Mouse (Mus musculus): Measurements from ENCODE around the gene Slc12a1.
A peak's percentile ranks its signal among the peaks of the same experiment; 100 is the strongest.
"Not testable (repeated sequence)": the region's sequence is repeated elsewhere in the genome, so short reads cannot be mapped to it uniquely, and the experiment has no call there.

The Slc12a1 gene

DNA sequence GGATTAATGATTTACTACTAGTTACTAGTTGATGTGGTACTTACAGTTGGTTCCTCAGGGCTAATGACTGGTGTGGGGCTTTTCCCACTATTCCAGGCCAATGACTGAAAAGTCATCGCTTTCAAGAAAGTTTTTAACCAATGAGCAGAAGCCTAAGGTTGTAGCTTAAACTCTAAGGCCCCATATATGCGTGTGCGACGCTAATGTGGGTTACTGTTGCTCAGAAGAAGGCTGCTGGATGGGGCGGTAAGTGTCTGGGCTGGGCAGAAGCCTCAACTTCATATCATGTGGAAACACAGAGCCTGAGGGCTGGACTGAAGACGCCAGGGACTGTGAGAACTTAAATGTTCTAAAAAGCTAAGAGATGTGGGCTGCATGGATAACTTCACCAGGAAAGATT lies at the start of gene Slc12a1:
TSS of gene Slc12a1 (plus strand) at position 118 of the 400 bp plus-strand sequence.
- Histone ChIP-seq H3K36me3 (ENCODE audit: insufficient read depth, low read length) (no peaks in the 10 kb centered on the region), H3K9me3 (ENCODE audit: low read length) (no peaks in the 10 kb centered on the region), H3K4me1 (replicated peaks; ENCODE audit: low read depth, low read length) (peaks cover 23% of the 10 kb centered on the region), H3K27me3 (ENCODE audit: insufficient read depth, low read length) (peaks cover 26% of the 10 kb centered on the region), H3K4me3 (replicated peaks; ENCODE audit: low read length) (no peak within 1 kb of the TSS)
- TF ChIP-seq POU5F1 (IDR thresholded peaks at IDR 0.05; ENCODE audit: borderline replicate concordance, low read length) (no peak), CTCF (conservative IDR thresholded peaks at IDR 0.05; ENCODE audit: low read length) (no peak), NANOG (IDR thresholded peaks at IDR 0.05; ENCODE audit: borderline replicate concordance, low read length) (no peak)

- Histone ChIP-seq H3K36me3 (ENCODE audit: insufficient read depth, low read length) (peaks cover 85% of the 10 kb centered on the region), H3K9me3 (ENCODE audit: low read length) (peaks cover 61% of the 10 kb centered on the region)
- not testable (repeated sequence) for H3K4me1 ChIP-seq (replicated peaks; ENCODE audit: low read depth, low read length); H3K4me3 ChIP-seq (replicated peaks; ENCODE audit: low read length); H3K27me3 ChIP-seq (ENCODE audit: insufficient read depth, low read length)
Observed at GRCm38 (mm10) chr2:125104491-125104890, 47.8 kb upstream of the Slc12a1 start.

DNA sequence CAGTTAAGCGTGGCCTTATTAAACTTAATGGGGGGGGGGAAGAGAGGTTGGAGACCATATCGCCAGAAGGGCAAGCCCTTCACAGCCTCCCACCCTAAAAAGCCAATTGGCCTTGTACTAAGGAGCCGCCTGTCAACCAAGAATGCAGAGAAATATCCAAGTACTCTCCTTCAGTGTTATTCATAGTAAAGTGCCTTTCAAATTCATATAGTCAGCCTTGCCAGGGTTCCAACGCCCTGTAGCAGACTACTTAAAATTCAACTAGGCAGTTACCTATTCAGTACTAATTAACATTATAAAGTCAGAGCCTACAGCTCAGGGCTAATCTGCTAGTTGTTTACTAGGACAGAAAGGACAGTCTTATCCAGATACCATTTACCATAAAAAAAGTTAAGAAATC lies 45.8 kb upstream of the Slc12a1 start:
- H3K36me3 ChIP-seq (ENCODE audit: insufficient read depth, low read length), result peaks cover 85% of the 10 kb centered on the region
- not testable (repeated sequence) for H3K4me1 ChIP-seq (replicated peaks; ENCODE audit: low read depth, low read length); H3K4me3 ChIP-seq (replicated peaks; ENCODE audit: low read length); H3K27me3 ChIP-seq (ENCODE audit: insufficient read depth, low read length)
- peaks cover 62% of the 10 kb centered on the region for H3K9me3 ChIP-seq (ENCODE audit: low read length)

GRCm38 (mm10) chr2:125119381-125120110 lies 32.8 kb upstream of the Slc12a1 start:
- peak overlapping the region; percentile 35; the same call in 1 of the 2 replicates for H3K4me3 ChIP-seq (replicated peaks; ENCODE audit: low read length)
- TF ChIP-seq POU5F1 (IDR thresholded peaks at IDR 0.05; ENCODE audit: borderline replicate concordance, low read length) (peak; percentile 96), CTCF (conservative IDR thresholded peaks at IDR 0.05; ENCODE audit: low read length) (no peak), NANOG (IDR thresholded peaks at IDR 0.05; ENCODE audit: borderline replicate concordance, low read length) (no peak; the same call in 1 of the 2 replicates)
- H3K36me3 ChIP-seq (ENCODE audit: insufficient read depth, low read length), result peaks cover 42% of the 10 kb centered on the region
- peaks cover 51% of the 10 kb centered on the region for H3K4me1 ChIP-seq (replicated peaks; ENCODE audit: low read depth, low read length)
- H3K9me3 ChIP-seq (ENCODE audit: low read length), result no peaks in the 10 kb centered on the region
- no peaks in the 10 kb centered on the region for H3K27me3 ChIP-seq (ENCODE audit: insufficient read depth, low read length)

DNA sequence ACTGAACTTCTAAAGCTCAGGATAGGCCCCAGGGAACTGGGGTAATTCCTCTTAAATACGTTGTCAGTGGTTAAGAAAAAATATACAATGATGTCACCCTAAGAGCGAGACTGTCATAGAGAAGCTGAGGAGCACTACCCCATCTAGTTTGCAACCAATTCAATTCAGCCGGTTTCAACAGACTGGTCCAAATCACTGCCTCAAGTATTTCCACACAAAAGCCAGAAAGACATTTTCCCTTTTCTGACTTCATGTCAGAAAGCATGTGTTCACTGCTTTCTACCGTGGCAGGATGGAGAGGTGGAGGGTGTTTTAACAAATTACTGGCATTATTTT lies 30.0 kb upstream of the Slc12a1 start:
- Histone ChIP-seq H3K4me3 (replicated peaks; ENCODE audit: low read length) (peak overlapping the region; percentile 87), H3K36me3 (ENCODE audit: insufficient read depth, low read length) (peaks cover 19% of the 10 kb centered on the region; the same call in 1 of the 2 replicates), H3K4me1 (replicated peaks; ENCODE audit: low read depth, low read length) (peaks cover 66% of the 10 kb centered on the region), H3K9me3 (ENCODE audit: low read length) (no peaks in the 10 kb centered on the region), H3K27me3 (ENCODE audit: insufficient read depth, low read length) (no peaks in the 10 kb centered on the region)
- TF ChIP-seq CTCF (conservative IDR thresholded peaks at IDR 0.05; ENCODE audit: low read length) (no peak), NANOG (IDR thresholded peaks at IDR 0.05; ENCODE audit: borderline replicate concordance, low read length) (no peak), POU5F1 (IDR thresholded peaks at IDR 0.05; ENCODE audit: borderline replicate concordance, low read length) (no peak)

DNA sequence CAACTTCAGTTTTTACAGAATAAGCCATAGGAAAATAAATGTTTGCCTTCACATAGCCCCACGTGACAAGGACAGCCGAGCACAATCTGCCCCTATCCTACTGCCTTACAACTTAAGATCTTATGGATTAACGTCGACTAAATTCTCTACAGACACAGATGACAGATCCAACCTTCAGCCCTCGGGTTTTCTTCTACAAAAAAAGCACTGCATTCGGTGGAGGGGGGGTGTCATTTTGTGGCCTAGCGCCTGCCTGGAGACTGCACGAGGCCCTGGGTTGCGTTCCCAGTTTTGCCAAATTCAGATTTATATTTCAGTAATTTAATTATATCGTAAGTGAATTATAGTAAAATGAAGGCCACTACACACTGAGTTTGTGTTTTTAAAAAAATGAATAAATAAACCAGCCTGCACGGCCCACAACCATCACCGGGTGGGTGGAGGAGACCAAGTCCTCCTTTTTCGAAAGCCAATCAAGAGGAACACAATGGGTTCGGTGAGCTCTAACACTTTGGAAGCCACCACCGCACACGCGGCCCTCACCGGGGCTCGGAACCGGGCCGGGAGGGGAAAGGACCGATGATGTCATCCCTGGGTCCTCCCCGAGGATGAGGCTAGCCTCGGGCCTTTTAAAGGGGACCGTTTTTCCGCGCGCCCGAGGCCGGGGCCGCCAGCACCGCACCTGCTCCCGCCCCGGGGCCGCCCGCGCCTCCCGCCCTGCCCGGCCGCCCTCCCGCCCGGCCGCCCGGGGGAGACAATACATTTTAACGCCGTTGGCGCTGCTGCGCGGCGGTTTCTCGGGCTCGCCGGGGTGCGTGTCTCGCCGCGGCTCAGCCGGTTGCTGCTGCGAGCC lies 29.5 kb upstream of the Slc12a1 start:
- Histone ChIP-seq H3K4me1 (replicated peaks; ENCODE audit: low read depth, low read length) (peaks cover 66% of the 10 kb centered on the region), H3K9me3 (ENCODE audit: low read length) (no peaks in the 10 kb centered on the region), H3K27me3 (ENCODE audit: insufficient read depth, low read length) (no peaks in the 10 kb centered on the region), H3K4me3 (replicated peaks; ENCODE audit: low read length) (peak overlapping the region; percentile 87), H3K36me3 (ENCODE audit: insufficient read depth, low read length) (peaks cover 19% of the 10 kb centered on the region; the same call in 1 of the 2 replicates)
- TF ChIP-seq POU5F1 (IDR thresholded peaks at IDR 0.05; ENCODE audit: borderline replicate concordance, low read length), result no peak
- TF ChIP-seq NANOG (IDR thresholded peaks at IDR 0.05; ENCODE audit: borderline replicate concordance, low read length), result no peak
- no peak for TF ChIP-seq CTCF (conservative IDR thresholded peaks at IDR 0.05; ENCODE audit: low read length)

- H3K4me1 ChIP-seq (replicated peaks; ENCODE audit: low read depth, low read length), result peaks cover 62% of the 10 kb centered on the region
- TF ChIP-seq POU5F1 (IDR thresholded peaks at IDR 0.05; ENCODE audit: borderline replicate concordance, low read length) (no peak), CTCF (conservative IDR thresholded peaks at IDR 0.05; ENCODE audit: low read length) (no peak), NANOG (IDR thresholded peaks at IDR 0.05; ENCODE audit: borderline replicate concordance, low read length) (no peak)
- no peaks in the 10 kb centered on the region for H3K27me3 ChIP-seq (ENCODE audit: insufficient read depth, low read length)
- H3K4me3 ChIP-seq (replicated peaks; ENCODE audit: low read length), result peak within 1 kb of the TSS; percentile 87
- peaks cover 19% of the 10 kb centered on the region; the same call in 1 of the 2 replicates for H3K36me3 ChIP-seq (ENCODE audit: insufficient read depth, low read length)
- H3K9me3 ChIP-seq (ENCODE audit: low read length), result no peaks in the 10 kb centered on the region
Observed at GRCm38 (mm10) chr2:125123477-125123852, 28.8 kb upstream of the Slc12a1 start, which contains the start of gene Myef2. Gene Myef2, minus strand, starts transcription at chr2:125123661.

DNA sequence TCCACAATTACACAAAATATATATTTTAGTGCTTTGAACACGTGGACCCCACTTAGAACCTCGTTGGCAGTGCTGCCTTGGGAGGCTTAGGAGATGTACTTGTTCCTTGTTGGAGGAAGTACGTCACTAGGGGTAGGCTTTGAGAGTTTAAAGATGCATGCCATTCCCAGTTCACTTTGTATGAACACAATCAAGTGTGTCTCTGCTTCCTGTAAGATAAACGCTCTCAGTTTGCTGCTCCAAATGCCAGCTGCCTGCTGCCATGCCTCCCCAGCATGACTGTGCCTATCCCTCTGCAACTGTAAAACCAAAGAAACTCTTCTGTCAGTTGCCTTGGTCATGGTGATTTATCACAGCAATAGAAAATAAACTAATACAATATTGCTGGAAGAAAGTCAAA lies 26.5 kb upstream of the Slc12a1 start:
- H3K27me3 ChIP-seq (ENCODE audit: insufficient read depth, low read length), result no peaks in the 10 kb centered on the region; the same call in 1 of the 2 replicates
- H3K4me3 ChIP-seq (replicated peaks; ENCODE audit: low read length), result peak overlapping the region; percentile 43; the same call in 1 of the 2 replicates
- TF ChIP-seq POU5F1 (IDR thresholded peaks at IDR 0.05; ENCODE audit: borderline replicate concordance, low read length), result no peak
- TF ChIP-seq NANOG (IDR thresholded peaks at IDR 0.05; ENCODE audit: borderline replicate concordance, low read length), result no peak
- no peak for TF ChIP-seq CTCF (conservative IDR thresholded peaks at IDR 0.05; ENCODE audit: low read length)
- H3K36me3 ChIP-seq (ENCODE audit: insufficient read depth, low read length), result peaks cover 10% of the 10 kb centered on the region; the same call in 1 of the 2 replicates
- H3K4me1 ChIP-seq (replicated peaks; ENCODE audit: low read depth, low read length), result peaks cover 40% of the 10 kb centered on the region
- no peaks in the 10 kb centered on the region for H3K9me3 ChIP-seq (ENCODE audit: low read length)
